Mouse (Mus musculus): ENCODE results near the gene Psg22. TPM values are rescaled to one million over a fixed set of nuclear protein-coding genes. Genes with fewer than 3 reads are reported as not detected.
"Not testable (repeated sequence)": the region's sequence is repeated elsewhere in the genome, so short reads cannot be mapped to it uniquely, and the experiment has no call there.

Psg22 gene
- total and polyA plus RNA-seq, 3 experiments = not detected

DNA sequence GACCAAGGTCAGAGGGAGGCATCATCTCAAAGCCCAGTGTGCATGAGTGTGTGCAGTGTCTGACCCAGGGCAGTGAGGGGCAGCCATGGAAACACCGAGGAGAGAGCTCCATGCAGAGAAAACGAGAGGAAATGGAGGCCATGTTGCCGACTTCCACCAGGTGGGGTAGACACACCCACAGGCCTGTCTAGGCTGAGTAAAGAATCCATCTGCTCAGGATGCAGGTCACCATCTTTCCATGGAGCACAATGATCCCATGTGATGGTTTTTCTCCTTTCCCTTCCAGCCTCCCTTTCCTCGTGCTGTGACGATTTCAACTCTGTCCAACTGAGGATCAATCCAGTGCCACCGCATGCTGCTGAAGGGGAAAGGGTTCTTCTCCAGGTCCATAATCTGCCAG is 6.1 kb downstream of the Psg22 start:
- Histone ChIP-seq H3K9me3 (replicated peaks; ENCODE audit: low read length) (no peaks in the 10 kb centered on the region), H3K4me3 (replicated peaks in 1 of 3; ENCODE audit: low read depth in 2 of 3, low read length in 2 of 3, poor library complexity in 1 of 3) (no peak overlapping the region), H3K79me2 (replicated peaks; ENCODE audit: control insufficient read depth, extremely low read depth, insufficient read depth, poor library complexity, severe bottlenecking) (no peaks in the 10 kb centered on the region), H3K27me3 (replicated peaks) (peaks cover 41% of the 10 kb centered on the region), H3K27ac (ENCODE audit: insufficient read depth, low read depth) (no peak overlapping the region), H3K36me3 (replicated peaks in 1 of 2; ENCODE audit: control insufficient read depth in 1 of 2, insufficient read depth in 1 of 2, low read length in 1 of 2) (no peaks in the 10 kb centered on the region), H3K4me1 (ENCODE audit: control insufficient read depth in 1 of 2, insufficient read depth in 2 of 2) (no peaks in the 10 kb centered on the region), H3K9ac (ENCODE audit: insufficient read depth, low read depth) (no peak overlapping the region), H3K4me2 (ENCODE audit: insufficient read depth, low read depth, poor library complexity, severe bottlenecking) (no peak overlapping the region)
- no peak for TF ChIP-seq USF2 (conservative IDR thresholded peaks at IDR 0.05; ENCODE audit: low read depth, low read length)
- TF ChIP-seq MAFK (IDR thresholded peaks at IDR 0.05; ENCODE audit: insufficient replicate concordance, low read length) = no peak
- no peak for TF ChIP-seq TBP (conservative IDR thresholded peaks at IDR 0.05; ENCODE audit: low read depth, low read length)
- no peak for TF ChIP-seq RAD21 (IDR thresholded peaks at IDR 0.05; ENCODE audit: low read depth, low read length)
- TF ChIP-seq PAX5 (IDR thresholded peaks at IDR 0.05; ENCODE audit: low read length) = no peak
- TF ChIP-seq MAZ (IDR thresholded peaks at IDR 0.05; ENCODE audit: low read depth, low read length) = no peak
- TF ChIP-seq POLR2AphosphoS2 (IDR thresholded peaks at IDR 0.05; ENCODE audit: low read depth, low read length) = no peak
- no peak for TF ChIP-seq ZC3H11A (IDR thresholded peaks at IDR 0.05; ENCODE audit: low read depth, low read length)
- TF ChIP-seq USF1 (IDR thresholded peaks at IDR 0.05; ENCODE audit: low read depth, low read length) = no peak
- no peak for TF ChIP-seq ELF1 (IDR thresholded peaks at IDR 0.05; ENCODE audit: low read depth, low read length)
- TF ChIP-seq EP300 (IDR thresholded peaks at IDR 0.05; ENCODE audit: low read length) = no peak
- no peak for DNase-seq (ENCODE audit: extremely low read depth)
- dilution Hi-C loops (cut with MboI; ENCODE audit: extremely low pct_ligation_motif_present, extremely low pct_unique_long_range_greater_than_20kb, low sequenced_read_pairs) = no loop called here
- in situ Hi-C loops (cut with MboI; ENCODE audit: low pct_ligation_motif_present, low pct_unique_long_range_greater_than_20kb, low sequenced_read_pairs) = no loop called here

DNA sequence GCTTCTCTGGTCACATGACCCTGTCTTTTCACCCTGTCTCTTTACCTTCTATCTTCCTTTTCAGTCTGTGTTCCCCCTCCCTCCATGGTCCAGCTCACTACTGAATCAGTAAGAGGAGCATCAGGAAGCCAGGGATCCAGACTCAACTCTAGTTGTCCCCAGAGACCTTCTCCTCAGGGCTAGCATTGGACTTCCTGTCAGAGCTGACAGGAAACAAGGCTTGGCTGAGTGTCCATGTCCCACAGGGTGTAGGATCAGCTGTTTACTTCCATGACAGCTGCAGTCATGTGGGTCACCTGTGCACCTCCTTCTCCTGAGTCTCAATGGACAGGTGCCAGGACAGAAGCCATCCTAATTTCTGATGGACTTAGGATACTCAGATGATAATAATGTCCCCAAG is 8.0 kb downstream of the Psg22 start:
- H3K4me2 ChIP-seq (ENCODE audit: insufficient read depth, low read depth, poor library complexity, severe bottlenecking); H3K79me2 ChIP-seq (replicated peaks; ENCODE audit: control insufficient read depth, extremely low read depth, insufficient read depth, poor library complexity, severe bottlenecking); in situ Hi-C loops (cut with MboI; ENCODE audit: low pct_ligation_motif_present, low pct_unique_long_range_greater_than_20kb, low sequenced_read_pairs); H3K27ac ChIP-seq (ENCODE audit: insufficient read depth, low read depth); H3K36me3 ChIP-seq (replicated peaks in 1 of 2; ENCODE audit: control insufficient read depth in 1 of 2, insufficient read depth in 1 of 2, low read length in 1 of 2); DNase-seq (ENCODE audit: extremely low read depth); H3K9me3 ChIP-seq (replicated peaks; ENCODE audit: low read length); H3K4me3 ChIP-seq (replicated peaks in 1 of 3; ENCODE audit: low read depth in 2 of 3, low read length in 2 of 3, poor library complexity in 1 of 3); H3K4me1 ChIP-seq (ENCODE audit: control insufficient read depth in 1 of 2, insufficient read depth in 2 of 2); H3K9ac ChIP-seq (ENCODE audit: insufficient read depth, low read depth); dilution Hi-C loops (cut with MboI; ENCODE audit: extremely low pct_ligation_motif_present, extremely low pct_unique_long_range_greater_than_20kb, low sequenced_read_pairs): not testable (repeated sequence)
- peaks cover 41% of the 10 kb centered on the region for H3K27me3 ChIP-seq (replicated peaks)

DNA sequence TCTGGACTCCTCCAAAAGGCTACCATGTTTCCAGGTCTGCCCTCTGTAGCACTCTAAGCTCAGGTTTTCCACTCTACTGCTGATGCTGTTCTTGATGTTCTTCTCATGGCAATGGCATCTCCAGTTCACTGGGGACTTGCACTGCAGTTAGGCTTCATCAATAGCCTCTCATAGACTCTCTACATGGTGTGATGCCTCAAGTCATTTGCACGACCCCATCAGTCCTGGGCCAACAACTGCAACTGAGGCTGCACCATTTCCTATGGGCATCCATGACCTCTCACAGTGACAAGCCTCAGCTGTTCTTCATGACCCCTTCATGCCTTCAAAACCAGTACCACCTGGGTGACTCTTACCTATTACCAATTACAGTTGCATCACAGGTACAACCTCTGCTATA is 10.5 kb downstream of the Psg22 start:
- no peak for TF ChIP-seq RAD21 (IDR thresholded peaks at IDR 0.05; ENCODE audit: low read depth, low read length)
- TF ChIP-seq CHD2 (IDR thresholded peaks at IDR 0.05; ENCODE audit: low read length) = no peak
- TF ChIP-seq CHD1 (IDR thresholded peaks at IDR 0.05; ENCODE audit: low read depth, low read length) = no peak
- TF ChIP-seq POLR2A (IDR thresholded peaks at IDR 0.05; ENCODE audit: low read depth, low read length) = no peak
- TF ChIP-seq CTCF (conservative IDR thresholded peaks at IDR 0.05 in 1 of 2, IDR thresholded peaks at IDR 0.05 in 1 of 2; ENCODE audit: low read depth in 2 of 2, low read length in 2 of 2) = no peak
- no peak for TF ChIP-seq SIN3A (IDR thresholded peaks at IDR 0.05; ENCODE audit: low read length)
- TF ChIP-seq KAT2A (IDR thresholded peaks at IDR 0.05; ENCODE audit: insufficient replicate concordance, low read length) = no peak
- TF ChIP-seq EP300 (IDR thresholded peaks at IDR 0.05; ENCODE audit: low read length) = no peak
- no peak for TF ChIP-seq USF2 (conservative IDR thresholded peaks at IDR 0.05; ENCODE audit: low read depth, low read length)
- TF ChIP-seq MAZ (IDR thresholded peaks at IDR 0.05; ENCODE audit: low read depth, low read length) = no peak
- no peak for TF ChIP-seq IRF4 (IDR thresholded peaks at IDR 0.05; ENCODE audit: low read depth, low read length)
- no peak for TF ChIP-seq PAX5 (IDR thresholded peaks at IDR 0.05; ENCODE audit: low read length)
- no peak for TF ChIP-seq MYC (IDR thresholded peaks at IDR 0.05; ENCODE audit: low read depth, low read length)
- TF ChIP-seq ZMIZ1 (IDR thresholded peaks at IDR 0.05; ENCODE audit: low read depth, low read length) = no peak
- TF ChIP-seq TBP (conservative IDR thresholded peaks at IDR 0.05; ENCODE audit: low read depth, low read length) = no peak
- TF ChIP-seq USF1 (IDR thresholded peaks at IDR 0.05; ENCODE audit: low read depth, low read length) = no peak
- TF ChIP-seq ETS1 (conservative IDR thresholded peaks at IDR 0.05; ENCODE audit: low read depth, low read length) = no peak
- dilution Hi-C loops (cut with MboI; ENCODE audit: extremely low pct_ligation_motif_present, extremely low pct_unique_long_range_greater_than_20kb, low sequenced_read_pairs) = no loop called here
- DNase-seq (ENCODE audit: extremely low read depth) = no peak
- no peak overlapping the region for H3K9ac ChIP-seq (ENCODE audit: insufficient read depth, low read depth)
- no peaks in the 10 kb centered on the region for H3K4me1 ChIP-seq (ENCODE audit: control insufficient read depth in 1 of 2, insufficient read depth in 2 of 2)
- H3K4me2 ChIP-seq (ENCODE audit: insufficient read depth, low read depth, poor library complexity, severe bottlenecking) = no peak overlapping the region
- peaks cover 51% of the 10 kb centered on the region for H3K27me3 ChIP-seq (replicated peaks)
- no peaks in the 10 kb centered on the region for H3K79me2 ChIP-seq (replicated peaks; ENCODE audit: control insufficient read depth, extremely low read depth, insufficient read depth, poor library complexity, severe bottlenecking)
- no peak overlapping the region for H3K4me3 ChIP-seq (replicated peaks in 1 of 3; ENCODE audit: low read depth in 2 of 3, low read length in 2 of 3, poor library complexity in 1 of 3)
- H3K27ac ChIP-seq (ENCODE audit: insufficient read depth, low read depth) = no peak overlapping the region
- no peaks in the 10 kb centered on the region for H3K9me3 ChIP-seq (replicated peaks; ENCODE audit: low read length)
- in situ Hi-C loops (cut with MboI; ENCODE audit: low pct_ligation_motif_present, low pct_unique_long_range_greater_than_20kb, low sequenced_read_pairs) = no loop called here
- H3K36me3 ChIP-seq (replicated peaks in 1 of 2; ENCODE audit: control insufficient read depth in 1 of 2, insufficient read depth in 1 of 2, low read length in 1 of 2) = no peaks in the 10 kb centered on the region
